Mouse (Mus musculus): ENCODE measurements around the gene Foxi3.

DNA sequence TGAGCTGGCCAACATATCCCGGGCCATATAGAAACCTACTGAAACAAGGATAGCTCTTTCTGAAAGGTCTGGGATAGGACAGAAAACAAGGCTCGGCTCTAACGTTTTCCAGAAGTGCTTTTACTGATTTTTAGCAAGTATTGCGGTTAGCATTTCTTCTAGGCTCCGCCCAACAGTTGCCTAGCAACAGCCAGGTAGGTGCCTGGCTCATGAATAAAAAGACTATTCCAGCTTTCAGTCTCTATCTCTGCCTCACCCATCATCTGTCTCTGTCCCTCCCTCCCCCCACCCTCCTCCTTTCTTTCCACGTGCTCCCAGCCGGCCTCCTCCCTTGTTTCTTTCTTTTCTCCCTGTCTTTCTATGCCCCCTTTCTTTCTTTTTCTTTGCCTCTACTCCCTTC is 9.4 kb downstream of the Foxi3 start:
- TF ChIP-seq GATA1 (IDR thresholded peaks at IDR 0.05; ENCODE audit: low read length) (no peak), TAL1 (IDR thresholded peaks at IDR 0.05; ENCODE audit: low read length) (no peak)
